In genomic region chr4:100777376-100778041, GRCm38 (mm10) we compare ENCODE assay signal across 8 mouse cellular contexts. TPM values are rescaled to one million over a fixed set of nuclear protein-coding genes. Genes with fewer than 3 reads are reported as not detected.
A peak's percentile ranks its signal among the peaks of the same experiment; 100 is the strongest.
DNase-seq lines count a peak whose midpoint lies in the region; ATAC-seq and TF ChIP-seq lines count a peak whose summit lies in the region.

No protein-coding gene starts in this region.

- under 1% methylated on average over 42 of the region's 42 CpGs for WGBS in embryonic facial prominence, embryonic 10.5 days
- 1% methylated on average over 42 of the region's 42 CpGs for WGBS in kidney, adult 2 months
- WGBS in lung, embryonic 14.5 days = under 1% methylated on average over 40 of the region's 42 CpGs

- peak overlapping the region; percentile 83 for H3K4me3 ChIP-seq in left cerebral cortex, adult 2 months
- H3K4me3 ChIP-seq in embryonic facial prominence, embryonic 10.5 days = peak overlapping the region; percentile 93
- H3K4me3 ChIP-seq in kidney, adult 2 months (ENCODE audit: insufficient read depth, low read depth, low read length) = peak overlapping the region; percentile 98
- peak overlapping the region; percentile 94 for H3K4me3 ChIP-seq in lung, embryonic 14.5 days (ENCODE audit: low read depth, low read length)

- H3K27me3 ChIP-seq in embryonic facial prominence, embryonic 10.5 days (replicated peaks; ENCODE audit: low read depth, poor library complexity, severe bottlenecking) = 0 out of 2 replicates have a peak, but pooled peaks cover 7% of the 10 kb centered on the region
- no peaks in the 10 kb centered on the region for H3K27me3 ChIP-seq in kidney, adult 2 months (replicated peaks; ENCODE audit: control insufficient read depth, insufficient read depth, low read length)
- H3K27me3 ChIP-seq in lung, embryonic 14.5 days (ENCODE audit: insufficient read depth, low read length) = no peaks in the 10 kb centered on the region

- no peaks in the 10 kb centered on the region for H3K36me3 ChIP-seq in embryonic facial prominence, embryonic 10.5 days (replicated peaks)
- no peaks in the 10 kb centered on the region for H3K36me3 ChIP-seq in kidney, adult 2 months (ENCODE audit: control insufficient read depth, insufficient read depth, low read length)
- no peaks in the 10 kb centered on the region for H3K36me3 ChIP-seq in lung, embryonic 14.5 days (ENCODE audit: insufficient read depth)

- peaks cover 52% of the 10 kb centered on the region for H3K4me1 ChIP-seq in embryonic facial prominence, embryonic 10.5 days
- peaks cover 12% of the 10 kb centered on the region; the same call in 1 of the 2 replicates for H3K4me1 ChIP-seq in kidney, adult 2 months (ENCODE audit: control insufficient read depth, insufficient read depth, low read length)
- H3K4me1 ChIP-seq in lung, embryonic 14.5 days (ENCODE audit: insufficient read depth) = 0 out of 2 replicates have a peak, but pooled peaks cover 4% of the 10 kb centered on the region

- no peak for TF ChIP-seq CTCF in left cerebral cortex, adult 2 months (IDR thresholded peaks at IDR 0.05)
- TF ChIP-seq CTCF in kidney, adult 2 months (conservative IDR thresholded peaks at IDR 0.05; ENCODE audit: insufficient read depth, insufficient read length, low read depth, low read length) = no peak
- no peak for TF ChIP-seq CTCF in lung, embryonic 14.5 days (IDR thresholded peaks at IDR 0.05; ENCODE audit: low read depth)

- no peak for TF ChIP-seq POLR2A in kidney, adult 2 months (IDR thresholded peaks at IDR 0.05; ENCODE audit: low read depth, low read length)

- peak; percentile 48 for ATAC-seq in lung, embryonic 14.5 days (ENCODE audit: insufficient read depth)

- H3K4me2 ChIP-seq in lung, embryonic 14.5 days = peak overlapping the region; percentile 84

- peak overlapping the region; percentile 89 for H3K9ac ChIP-seq in lung, embryonic 14.5 days

- H3K9me3 ChIP-seq in embryonic facial prominence, embryonic 10.5 days = no peaks in the 10 kb centered on the region
- no peaks in the 10 kb centered on the region for H3K9me3 ChIP-seq in lung, embryonic 14.5 days (ENCODE audit: low read depth, low read length)

- DNase-seq in left cerebral cortex, adult 2 months (ENCODE audit: extremely low spot score in 1 of 2, low spot score in 2 of 2) = peak; percentile 15 to 22
- DNase-seq in left cerebral cortex, adult 8-10 months (ENCODE audit: low spot score in 2 of 2) = no peak
- peak; percentile 75 for DNase-seq in embryonic facial prominence, embryonic 10.5 days (ENCODE audit: low spot score)
- DNase-seq in heart, adult 9 months (ENCODE audit: low spot score in 2 of 2) = peak; percentile 10 to 27
- peak; percentile 59 for DNase-seq in kidney, adult 2 months
- DNase-seq in lung, embryonic 14.5 days = peak; percentile 66
- peak; percentile 39 for DNase-seq in ovary, postnatal 14 days (ENCODE audit: low spot score)
- DNase-seq in spleen, postnatal 4 days (ENCODE audit: low spot score in 2 of 2) = no peak

- intact Hi-C loops in left cerebral cortex, adult 2 months (cut with DNase I) = loop anchor here (2.0 to 5.0 kb wide), 4 partner anchors 135 to 370 kb away; no protein-coding TSS in a partner anchor

- H3K27ac ChIP-seq in left cerebral cortex, adult 2 months = peak overlapping the region; percentile 67
- peak overlapping the region; percentile 97 for H3K27ac ChIP-seq in embryonic facial prominence, embryonic 10.5 days (replicated peaks)
- peak overlapping the region; percentile 71 for H3K27ac ChIP-seq in kidney, adult 2 months (ENCODE audit: insufficient read depth, low read depth, low read length)
- peak overlapping the region; percentile 94 for H3K27ac ChIP-seq in lung, embryonic 14.5 days (ENCODE audit: low read depth)

RNA-seq across cellular contexts. Expression of gene Cachd1, which starts 1.0 kb away (rescaled TPM):
- 10 to 100 TPM in 1 of 2 experiments, 1 to 10 TPM in 1; 9.2 to 15.9 TPM for total RNA-seq in left cerebral cortex, adult 2 months (2021)
- 10 to 100 TPM; 11.9 to 19.9 (median 16.4) TPM for total RNA-seq in left cerebral cortex, adult 8-10 months (2022)
- polyA plus RNA-seq in embryonic facial prominence, embryonic 10.5 days (2016; fragmentation: Nextera tagmentation; extraction: Ambion mirVana) = 20.6 and 24.5 TPM in 2 replicates
- polyA plus RNA-seq in kidney, adult 2 months (2012; rRNA removed) = 61.0 and 69.3 TPM in 2 replicates
- 26.9 and 27.9 TPM in 2 replicates for polyA plus RNA-seq in lung, embryonic 14.5 days (2014; fragmentation: Nextera tagmentation; extraction: Ambion mirVana)

Comparison
In these comparisons a context has a peak if more than half of its experiments do, and no peak if none do; other contexts are left out.
1. DNase-seq: peak in left cerebral cortex, adult 2 months (2 of 2), embryonic facial prominence, embryonic 10.5 days (single experiment), heart, adult 9 months (2 of 2), kidney, adult 2 months (single experiment), lung, embryonic 14.5 days (single experiment) and ovary, postnatal 14 days (single experiment); none in left cerebral cortex, adult 8-10 months (0 of 2) and spleen, postnatal 4 days (0 of 2).
2. Peak in every context shown above with its lines, with median percentiles within 50 percentile points of each other: H3K27ac ChIP-seq and H3K4me3 ChIP-seq.